Mouse (Mus musculus) megakaryocyte, embryonic 14.5 days (primary cell): ENCODE results near the gene Ube2j2. TPM values are rescaled to one million over a fixed set of nuclear protein-coding genes. Genes with fewer than 3 reads are reported as not detected.
A peak's percentile ranks its signal among the peaks of the same experiment; 100 is the strongest.

Source experiments
- H3K27me3 ChIP-seq: replicated peaks from 2 replicates; pipeline ENCODE3; 2012; ENCODE audit warnings: inconsistent platforms
- H3K36me3 ChIP-seq: replicated peaks from 2 replicates; pipeline ENCODE3; 2012; ENCODE audit warnings: low read length, inconsistent platforms, mixed read lengths
- H3K4me1 ChIP-seq: 2 replicates; pipeline ENCODE4 v1.6.1; 2012; ENCODE audit warnings: inconsistent platforms
- H3K4me3 ChIP-seq: replicated peaks from 2 replicates; pipeline ENCODE3; 2012; ENCODE audit warnings: moderate library complexity, mild to moderate bottlenecking, inconsistent platforms
- H3K9me3 ChIP-seq: 2 replicates; pipeline ENCODE4 v1.6.1; 2012; ENCODE audit warnings: inconsistent platforms
- FLI1 ChIP-seq: IDR thresholded peaks from 2 replicates; pipeline ENCODE4 v1.6.1; 2012; ENCODE audit warnings: low read length, inconsistent platforms, mixed read lengths
- GATA1 ChIP-seq: IDR thresholded peaks from 3 replicates; pipeline ENCODE4 v1.6.1; 2012; ENCODE audit warnings: mixed read lengths, low read length, inconsistent platforms, borderline replicate concordance
- polyA plus RNA-seq: library from polyadenylated mRNA; stranded (reverse); fragments of >175 nt; gene quantifications from 2 replicates; pipeline ENCODE4 v1.2.3, GENCODE M21; 2012; ENCODE audit warnings: low replicate concordance; ENCODE audit not compliant: insufficient read depth

Gene Ube2j2
- polyA plus RNA-seq, 1 experiment = 90.8 TPM

DNA sequence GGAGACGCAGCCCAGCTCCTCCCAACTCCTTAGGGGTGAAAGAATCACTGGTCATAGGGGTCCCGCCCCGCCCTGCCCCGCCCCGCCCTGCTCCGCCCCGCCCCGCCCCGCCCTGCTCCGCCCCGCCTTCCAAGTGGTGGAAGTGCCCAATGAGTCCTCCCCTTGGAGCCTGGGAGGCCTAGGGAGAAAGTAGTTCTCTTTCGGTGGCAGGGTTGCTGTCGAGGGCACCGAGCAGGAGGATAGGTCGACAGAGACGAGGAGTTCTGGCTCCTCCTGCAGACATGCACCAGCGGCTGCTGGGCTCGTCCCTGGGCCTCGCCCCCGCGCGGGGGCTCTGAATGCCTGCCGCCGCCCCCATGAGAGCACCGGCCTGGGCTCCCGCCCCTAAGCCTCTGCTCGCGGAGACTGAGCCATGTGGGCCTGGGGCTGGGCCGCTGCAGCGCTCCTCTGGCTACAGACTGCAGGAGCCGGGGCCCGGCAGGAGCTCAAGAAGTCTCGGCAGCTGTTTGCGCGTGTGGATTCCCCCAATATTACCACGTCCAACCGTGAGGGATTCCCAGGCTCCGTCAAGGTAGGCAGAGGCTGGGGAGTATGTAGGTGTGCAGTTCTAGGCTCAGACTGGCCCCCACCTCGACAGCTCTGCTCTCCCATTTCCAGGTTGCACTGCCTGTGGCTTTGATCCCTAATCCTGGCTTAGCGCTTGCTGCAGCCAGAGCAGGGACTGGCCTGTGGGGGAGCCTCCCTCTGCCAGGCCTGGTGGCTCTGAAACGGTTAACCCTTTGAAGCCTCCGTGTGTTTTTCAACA is 18.7 kb downstream of the Ube2j2 start, which contains the start of gene C1qtnf12:
TSS of gene C1qtnf12 (plus strand) at position 152 of the 805 bp plus-strand sequence.
- Histone ChIP-seq H3K4me3 (peak within 1 kb of the TSS; percentile 91), H3K9me3 (no peaks in the 10 kb centered on the region), H3K4me1 (peaks cover 32% of the 10 kb centered on the region), H3K36me3 (peaks cover 79% of the 10 kb centered on the region), H3K27me3 (no peaks in the 10 kb centered on the region)
- TF ChIP-seq GATA1 = no peak
- TF ChIP-seq FLI1 = no peak

DNA sequence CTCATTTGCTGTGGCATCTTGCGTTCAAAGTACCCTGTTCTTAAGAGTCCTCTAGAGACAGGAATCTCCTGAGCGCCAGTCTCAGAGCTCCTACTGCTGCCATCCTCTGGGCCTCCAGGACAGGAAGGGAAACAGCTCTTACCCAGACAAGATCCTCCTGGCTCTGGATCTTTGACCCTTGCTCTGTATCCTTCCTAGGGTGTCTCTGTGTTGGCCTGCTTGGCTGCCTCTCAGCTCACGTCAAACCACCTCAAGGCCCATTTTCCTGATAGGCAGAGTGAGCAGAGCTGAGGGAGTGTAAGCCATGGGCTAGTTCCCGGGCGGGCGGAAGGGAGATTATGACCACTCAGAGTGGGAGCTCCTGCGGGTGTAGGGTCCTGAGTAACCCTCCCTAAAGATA is 19.5 kb downstream of the Ube2j2 start:
- Histone ChIP-seq H3K4me1 (peaks cover 32% of the 10 kb centered on the region), H3K36me3 (peaks cover 74% of the 10 kb centered on the region), H3K27me3 (no peaks in the 10 kb centered on the region), H3K4me3 (peak overlapping the region; percentile 91), H3K9me3 (no peaks in the 10 kb centered on the region)
- no peak for TF ChIP-seq FLI1
- TF ChIP-seq GATA1 = no peak

DNA sequence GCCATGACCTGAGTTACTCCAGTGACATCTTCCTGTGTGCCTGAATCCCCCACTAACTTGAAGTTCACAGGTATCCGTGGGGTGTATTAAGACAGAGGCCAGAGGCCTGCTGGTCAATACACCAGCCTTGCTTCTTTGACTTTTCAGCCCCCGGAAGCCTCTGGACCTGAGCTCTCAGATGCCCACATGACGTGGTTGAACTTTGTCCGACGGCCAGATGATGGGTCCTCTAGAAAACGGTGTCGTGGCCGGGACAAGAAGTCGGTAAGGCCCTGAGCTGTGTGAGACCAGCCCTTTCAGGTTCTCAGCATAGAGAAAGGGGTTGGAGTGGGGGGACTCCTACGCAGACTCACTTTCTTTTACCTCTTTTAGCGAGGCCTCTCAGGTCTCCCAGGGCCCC is 20.8 kb downstream of the Ube2j2 start:
- Histone ChIP-seq H3K9me3 (no peaks in the 10 kb centered on the region), H3K27me3 (no peaks in the 10 kb centered on the region), H3K36me3 (peaks cover 76% of the 10 kb centered on the region), H3K4me3 (no peak overlapping the region), H3K4me1 (peaks cover 29% of the 10 kb centered on the region)
- TF ChIP-seq FLI1 (no peak), GATA1 (no peak)

DNA sequence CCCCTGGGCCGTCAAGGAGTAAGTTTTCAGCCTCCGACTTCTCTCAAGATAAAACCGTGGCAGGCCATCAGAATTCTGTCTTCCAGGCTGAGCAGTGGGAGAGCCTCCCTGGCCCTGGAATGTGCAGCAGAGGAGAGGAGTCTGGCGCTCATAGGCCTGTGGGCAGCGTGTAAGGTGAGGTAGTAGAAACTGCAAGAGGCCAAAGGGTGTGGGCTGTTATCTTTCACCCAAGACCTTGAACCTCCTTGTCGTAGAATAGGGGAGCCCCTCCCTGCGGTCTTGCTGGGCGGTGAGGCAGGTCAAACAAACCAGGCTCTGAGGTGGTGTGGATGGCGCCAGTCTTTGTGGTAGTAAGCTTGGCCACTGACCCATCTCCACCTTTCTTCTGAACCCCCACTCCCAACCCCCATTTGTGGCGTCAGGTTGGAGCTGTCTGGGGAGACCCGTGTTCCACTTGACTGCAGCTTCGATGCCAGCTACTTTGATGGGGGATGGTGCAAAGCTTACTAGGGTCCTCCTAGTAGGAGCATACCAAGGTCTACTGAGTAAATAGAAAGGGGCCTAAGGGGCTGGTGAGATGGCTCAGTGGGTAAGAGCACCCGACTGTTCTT is 25.5 kb downstream of the Ube2j2 start:
- H3K4me1 ChIP-seq = peaks cover 7% of the 10 kb centered on the region; the same call in 1 of the 2 replicates
- TF ChIP-seq FLI1 = no peak
- TF ChIP-seq GATA1 = no peak

DNA sequence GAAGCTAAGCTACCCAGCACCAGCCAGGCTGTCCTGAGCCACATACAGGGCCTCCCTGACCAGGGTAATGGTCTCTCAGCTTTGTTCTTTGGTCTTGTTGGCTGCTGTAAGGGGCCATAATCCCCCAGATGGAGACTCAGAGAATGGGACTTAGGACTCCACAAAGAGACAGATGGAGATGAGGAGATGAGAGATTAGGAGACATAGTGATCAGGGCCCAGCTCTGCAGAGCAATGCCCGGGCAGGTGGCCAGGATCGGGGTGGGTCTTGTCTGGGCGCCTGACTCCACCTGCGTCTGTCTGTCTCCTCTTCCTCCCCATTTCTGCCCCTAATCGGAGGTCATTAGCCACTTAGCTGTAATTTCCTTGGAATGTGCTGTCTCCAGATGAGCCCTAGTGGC is 26.7 kb downstream of the Ube2j2 start:
- Histone ChIP-seq H3K27me3 (peaks cover 3% of the 10 kb centered on the region), H3K4me1 (peaks cover 7% of the 10 kb centered on the region; the same call in 1 of the 2 replicates), H3K9me3 (no peaks in the 10 kb centered on the region), H3K4me3 (no peak overlapping the region), H3K36me3 (peaks cover 30% of the 10 kb centered on the region)
- no peak for TF ChIP-seq GATA1
- TF ChIP-seq FLI1 = no peak

More for the DNA sequence above, 25.5 kb downstream of the Ube2j2 start:
- Histone ChIP-seq H3K27me3 (peaks cover 3% of the 10 kb centered on the region), H3K36me3 (peaks cover 42% of the 10 kb centered on the region), H3K4me3 (no peak overlapping the region), H3K9me3 (no peaks in the 10 kb centered on the region)

DNA sequence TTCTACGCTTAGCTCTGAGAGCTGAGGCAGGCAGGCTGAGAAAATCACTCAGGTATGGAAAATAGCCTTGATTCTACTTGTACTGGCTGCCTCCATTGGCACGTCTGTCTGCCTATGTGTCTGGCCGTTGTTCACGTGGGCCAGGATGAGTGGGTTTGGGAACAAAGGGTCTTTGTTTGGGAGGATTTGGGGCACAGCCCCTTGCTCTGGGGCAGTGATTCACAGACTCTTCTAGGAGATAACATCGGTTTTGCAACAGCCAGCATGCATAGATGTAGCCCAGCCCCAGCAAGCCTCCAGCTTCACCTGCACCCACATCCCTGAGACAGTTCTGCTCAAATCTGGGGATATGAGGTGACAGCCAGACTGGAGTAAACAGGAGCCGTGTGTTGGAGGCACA is 29.0 kb downstream of the Ube2j2 start:
- H3K36me3 ChIP-seq = peaks cover 11% of the 10 kb centered on the region
- no peaks in the 10 kb centered on the region for H3K9me3 ChIP-seq
- H3K4me3 ChIP-seq = no peak overlapping the region
- peaks cover 3% of the 10 kb centered on the region for H3K27me3 ChIP-seq
- H3K4me1 ChIP-seq = peaks cover 7% of the 10 kb centered on the region; the same call in 1 of the 2 replicates
- TF ChIP-seq GATA1 = no peak
- no peak for TF ChIP-seq FLI1

DNA sequence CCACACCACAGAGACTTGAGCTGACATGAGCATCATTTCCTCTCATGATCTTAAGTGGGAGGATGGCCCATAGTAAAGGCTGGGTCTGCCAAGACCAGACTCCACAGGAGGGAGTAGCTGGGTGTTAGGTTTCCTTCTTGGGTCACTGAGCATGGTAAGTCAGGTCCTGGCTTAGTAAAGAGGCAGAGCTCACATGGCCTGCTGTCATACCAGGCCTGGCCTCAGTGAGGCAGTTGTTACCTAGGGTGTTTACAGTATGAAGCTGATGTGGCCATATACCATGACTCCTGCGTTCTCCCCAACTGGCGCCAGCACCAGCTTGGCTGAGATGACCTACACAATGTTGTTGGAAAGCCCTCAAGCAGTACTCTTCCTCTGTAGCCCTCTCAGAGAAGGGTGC is 29.6 kb downstream of the Ube2j2 start:
- H3K4me3 ChIP-seq = no peak overlapping the region
- peaks cover 7% of the 10 kb centered on the region; the same call in 1 of the 2 replicates for H3K4me1 ChIP-seq
- no peak for TF ChIP-seq FLI1
- TF ChIP-seq GATA1 = no peak
- peaks cover 9% of the 10 kb centered on the region for H3K36me3 ChIP-seq
- H3K27me3 ChIP-seq = peaks cover 3% of the 10 kb centered on the region
- no peaks in the 10 kb centered on the region for H3K9me3 ChIP-seq

DNA sequence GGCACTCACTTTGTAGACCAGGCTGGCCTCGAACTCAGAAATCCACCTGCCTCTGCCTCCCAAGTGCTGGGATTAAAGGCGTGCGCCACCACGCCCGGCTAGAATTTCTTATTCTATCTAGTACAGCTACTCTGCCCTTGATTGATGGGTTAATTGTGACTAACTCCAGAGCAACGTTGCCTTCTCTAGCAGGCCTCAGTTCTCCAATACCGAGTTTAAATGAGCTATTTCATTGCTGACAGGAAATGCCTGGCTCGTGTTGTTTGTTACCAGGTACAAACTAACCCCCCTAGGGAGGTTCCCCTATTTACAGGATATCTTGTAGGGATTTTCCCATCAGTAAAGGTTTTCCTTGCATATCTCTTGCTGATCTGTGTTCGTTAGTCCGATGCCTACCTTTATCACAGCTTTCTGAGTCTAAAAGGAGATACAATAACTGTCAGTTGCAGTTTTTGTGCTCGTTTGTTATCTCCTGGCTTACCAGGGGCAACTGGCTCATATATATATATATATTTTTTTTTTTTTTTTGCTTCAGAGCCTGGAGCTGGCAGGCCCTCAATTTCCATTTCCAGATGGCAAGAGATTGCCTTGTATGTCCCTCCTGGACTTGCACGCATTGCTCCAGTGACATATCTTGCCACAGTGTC is 37.9 kb downstream of the Ube2j2 start:
- TF ChIP-seq GATA1 (no peak), FLI1 (no peak)
- peaks cover 11% of the 10 kb centered on the region for H3K27me3 ChIP-seq
- no peaks in the 10 kb centered on the region for H3K9me3 ChIP-seq
- no peaks in the 10 kb centered on the region for H3K4me1 ChIP-seq
- H3K36me3 ChIP-seq = no peaks in the 10 kb centered on the region
- no peak overlapping the region for H3K4me3 ChIP-seq

DNA sequence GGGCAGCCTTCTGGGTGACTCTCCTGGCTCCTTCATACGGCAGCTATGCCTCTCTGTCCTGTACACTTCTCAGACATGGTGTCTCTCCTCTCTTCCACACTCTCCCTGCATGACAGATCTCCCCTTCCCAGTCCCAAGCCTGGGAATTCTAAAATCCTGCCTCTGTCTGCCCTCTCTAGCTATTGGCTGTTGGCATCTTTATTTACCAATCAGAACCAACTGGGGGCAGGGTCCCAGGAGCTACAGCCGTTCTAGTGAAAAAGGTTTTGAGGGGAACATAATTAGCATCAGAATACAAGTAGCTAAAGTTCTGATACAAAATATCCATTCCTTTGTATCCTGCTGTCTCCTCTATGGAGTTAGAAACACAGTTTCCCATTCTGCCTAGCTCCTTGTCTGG is 40.2 kb downstream of the Ube2j2 start:
- Histone ChIP-seq H3K9me3 (no peaks in the 10 kb centered on the region), H3K27me3 (peaks cover 11% of the 10 kb centered on the region), H3K4me1 (peaks cover 3% of the 10 kb centered on the region; the same call in 1 of the 2 replicates), H3K4me3 (no peak overlapping the region), H3K36me3 (no peaks in the 10 kb centered on the region)
- no peak for TF ChIP-seq FLI1
- TF ChIP-seq GATA1 = no peak
